In genomic region chr14:7962626-7963025, GRCm38 (mm10) we compare ENCODE assay signal across 24 mouse cellular contexts. TPM values are rescaled to one million over a fixed set of nuclear protein-coding genes. Genes with fewer than 3 reads are reported as not detected.
"Had no signal": no experiment of that assay in that cellular context is flagged by ENCODE, and none has a peak within 500 bp of the region (broad histone marks: within the 10 kb centered on the region; RNA-seq: fewer than 3 reads in every experiment).

No protein-coding gene starts in this region.

- H3K4me1 ChIP-seq: midbrain, embryonic 13.5 days; midbrain, embryonic 15.5 days; neural tube, embryonic 12.5 days had no signal

- DNase-seq: lung, adult 2 months; lung, postnatal 14 days; lung, postnatal 36 days; right cerebral cortex, postnatal 14 days; thymus, adult 2 months; thymus, postnatal 25 days; thymus, postnatal 4 days had no signal

- H3K36me3 ChIP-seq: lung, embryonic 15.5 days; midbrain, embryonic 13.5 days; midbrain, embryonic 15.5 days; neural tube, embryonic 12.5 days; stomach, embryonic 15.5 days had no signal

- H3K4me3 ChIP-seq: lung, embryonic 15.5 days; megakaryocyte, embryonic 14.5 days; midbrain, embryonic 13.5 days; midbrain, embryonic 15.5 days; neural tube, embryonic 12.5 days; stomach, embryonic 15.5 days had no signal

- ATAC-seq: lung, postnatal 0 days; midbrain, embryonic 13.5 days; midbrain, embryonic 15.5 days had no signal

- H3K9me3 ChIP-seq: lung, embryonic 15.5 days; megakaryocyte, embryonic 14.5 days; midbrain, embryonic 13.5 days; midbrain, embryonic 15.5 days; neural tube, embryonic 12.5 days; stomach, embryonic 15.5 days had no signal

- H3K27me3 ChIP-seq: lung, embryonic 15.5 days; midbrain, embryonic 13.5 days; midbrain, embryonic 15.5 days; neural tube, embryonic 12.5 days; stomach, embryonic 15.5 days had no signal

- H3K9ac ChIP-seq: lung, embryonic 15.5 days; midbrain, embryonic 13.5 days; midbrain, embryonic 15.5 days; neural tube, embryonic 12.5 days; stomach, embryonic 15.5 days had no signal

- H3K4me2 ChIP-seq: lung, embryonic 15.5 days; midbrain, embryonic 11.5 days; midbrain, embryonic 13.5 days; midbrain, embryonic 15.5 days; neural tube, embryonic 12.5 days; stomach, embryonic 15.5 days had no signal

- H3K27ac ChIP-seq: lung, embryonic 15.5 days; macrophage; midbrain, embryonic 13.5 days; midbrain, embryonic 15.5 days; neural tube, embryonic 12.5 days; stomach, embryonic 15.5 days; stomach, postnatal 0 days had no signal

RNA-seq across cellular contexts. Expression of gene Gm45521, which starts 5.5 kb away (rescaled TPM):
- total RNA-seq: megakaryocyte progenitor cell, adult 5-6 weeks; midbrain, postnatal 0 days; monocyte, adult 5-6 weeks; neutrophil, adult 5-6 weeks had no signal
- polyA plus RNA-seq: lung, adult 2 months; lung, embryonic 15.5 days; lung, postnatal 0 days; macrophage; neural tube, embryonic 12.5 days; neural tube, embryonic 14.5 days; spleen, adult 2 months; stomach, embryonic 15.5 days; stomach, postnatal 0 days; thymus, adult 2 months; urinary bladder, adult 2 months had no signal

RNA-seq across cellular contexts. Expression of gene Dnase1l3, which starts 31.7 kb away (rescaled TPM):
- total RNA-seq: midbrain, postnatal 0 days had no signal
